Mouse (Mus musculus): ENCODE data around the gene Nckap5. TPM values are rescaled to one million over a fixed set of nuclear protein-coding genes. Genes with fewer than 3 reads are reported as not detected.

Gene Nckap5
- polyA plus RNA-seq, 1 experiment from 2014 or later, result 17.7 TPM

DNA sequence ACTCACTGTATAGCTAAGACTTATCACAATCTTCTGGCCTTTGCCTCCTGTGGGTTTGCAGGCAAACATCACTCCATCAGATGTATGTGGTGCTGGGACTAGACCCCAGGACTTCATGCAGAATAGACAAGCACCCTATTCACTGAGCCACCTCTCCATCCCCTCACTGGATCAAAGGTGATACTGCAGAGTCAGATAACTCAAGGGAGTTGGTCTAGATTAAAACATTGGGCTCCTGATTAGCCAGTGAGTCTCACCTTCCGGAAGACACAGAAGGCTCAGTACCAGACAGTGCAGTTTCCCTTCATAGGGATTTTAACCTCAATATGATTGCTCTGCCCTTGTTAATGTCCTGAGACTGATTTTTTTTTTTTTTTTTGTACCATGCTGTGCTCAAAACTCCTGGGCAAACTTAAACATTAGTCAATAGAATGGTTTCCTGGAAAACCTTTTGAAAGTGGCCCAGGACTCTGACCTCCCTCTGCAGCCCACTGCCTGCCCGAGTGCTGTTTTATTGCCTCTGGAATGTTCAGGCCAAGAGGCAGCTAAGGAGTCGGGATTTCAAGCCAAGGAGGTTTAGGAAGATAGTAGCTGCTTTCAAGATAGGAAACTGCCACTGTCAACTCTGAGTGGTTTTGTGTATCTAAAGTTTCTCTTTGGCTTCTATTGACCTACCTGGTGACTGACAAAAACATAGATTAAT is 315.4 kb downstream of the Nckap5 start:
- no peak overlapping the region for H3K4me3 ChIP-seq (replicated peaks)
- no peak overlapping the region for H3K27ac ChIP-seq
- no peak overlapping the region for H3K4me2 ChIP-seq (replicated peaks)
- 73% methylated on average over 3 of the region's 3 CpGs for WGBS
- H3K9me3 ChIP-seq, result no peaks in the 10 kb centered on the region
- ATAC-seq, result no peak
- H3K4me1 ChIP-seq (replicated peaks), result no peaks in the 10 kb centered on the region
- H3K27me3 ChIP-seq, result no peaks in the 10 kb centered on the region
- no peak overlapping the region for H3K9ac ChIP-seq (replicated peaks)
- no peaks in the 10 kb centered on the region for H3K36me3 ChIP-seq

DNA sequence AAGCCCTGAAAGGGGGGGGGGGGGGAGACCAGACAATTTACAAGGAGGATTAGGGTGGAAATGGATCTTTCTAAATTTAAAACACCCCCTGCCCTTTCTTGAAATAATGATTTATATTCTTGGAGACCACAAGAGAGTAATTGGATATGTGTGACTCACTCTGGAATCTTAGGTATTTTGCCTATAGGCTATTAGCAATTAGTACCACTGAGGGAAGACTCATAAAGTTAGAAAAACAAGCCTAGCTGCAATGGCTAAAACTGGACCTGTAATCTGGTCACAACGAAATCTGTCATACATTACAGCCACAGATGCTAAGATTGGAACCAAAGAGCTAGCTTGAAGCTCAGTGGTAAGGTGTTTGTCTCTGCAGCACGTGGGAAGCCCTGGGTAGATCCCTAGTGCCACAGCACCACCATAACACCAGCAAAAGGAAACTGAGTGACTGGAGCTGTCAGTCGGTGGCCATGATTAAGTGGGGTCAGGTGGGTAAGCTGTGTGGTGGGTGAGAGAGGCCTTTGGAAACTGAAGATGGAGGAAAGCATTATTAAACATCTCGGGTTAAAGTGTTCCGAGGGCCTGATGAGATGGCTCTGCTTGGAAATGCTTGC is 318.7 kb downstream of the Nckap5 start:
- Histone ChIP-seq H3K4me1 (replicated peaks) (no peaks in the 10 kb centered on the region), H3K27ac (no peak overlapping the region), H3K36me3 (no peaks in the 10 kb centered on the region), H3K9me3 (no peaks in the 10 kb centered on the region), H3K9ac (replicated peaks) (no peak overlapping the region), H3K4me3 (replicated peaks) (no peak overlapping the region), H3K4me2 (replicated peaks) (no peak overlapping the region), H3K27me3 (no peaks in the 10 kb centered on the region)
- 81% methylated on average over 5 of the region's 5 CpGs for WGBS
- ATAC-seq, result no peak

DNA sequence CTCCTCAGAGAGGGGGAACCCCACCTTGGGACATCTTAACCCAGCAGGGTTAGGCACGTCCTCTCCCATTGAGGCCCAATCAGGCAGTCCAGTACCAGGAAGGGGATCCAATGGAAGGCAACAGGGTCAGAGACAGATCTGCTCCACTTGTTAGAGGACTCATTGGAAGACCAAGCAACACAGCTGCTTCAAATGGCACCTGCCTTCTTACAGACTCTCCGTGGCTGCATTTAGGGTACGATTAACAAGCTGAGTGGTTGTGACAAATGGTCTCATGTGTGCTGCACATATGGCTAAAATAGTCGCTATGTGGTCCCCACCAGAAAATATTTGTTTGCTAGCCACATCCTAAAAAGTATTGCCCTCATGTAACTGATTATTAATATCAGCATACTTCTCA is 325.9 kb downstream of the Nckap5 start:
- Histone ChIP-seq H3K9me3 (no peaks in the 10 kb centered on the region), H3K27ac (no peak overlapping the region), H3K4me3 (replicated peaks) (no peak overlapping the region), H3K4me2 (replicated peaks) (no peak overlapping the region), H3K27me3 (no peaks in the 10 kb centered on the region), H3K36me3 (no peaks in the 10 kb centered on the region), H3K9ac (replicated peaks) (no peak overlapping the region), H3K4me1 (replicated peaks) (no peaks in the 10 kb centered on the region)
- WGBS, result 89% methylated on average over 4 of the region's 4 CpGs
- ATAC-seq, result no peak

DNA sequence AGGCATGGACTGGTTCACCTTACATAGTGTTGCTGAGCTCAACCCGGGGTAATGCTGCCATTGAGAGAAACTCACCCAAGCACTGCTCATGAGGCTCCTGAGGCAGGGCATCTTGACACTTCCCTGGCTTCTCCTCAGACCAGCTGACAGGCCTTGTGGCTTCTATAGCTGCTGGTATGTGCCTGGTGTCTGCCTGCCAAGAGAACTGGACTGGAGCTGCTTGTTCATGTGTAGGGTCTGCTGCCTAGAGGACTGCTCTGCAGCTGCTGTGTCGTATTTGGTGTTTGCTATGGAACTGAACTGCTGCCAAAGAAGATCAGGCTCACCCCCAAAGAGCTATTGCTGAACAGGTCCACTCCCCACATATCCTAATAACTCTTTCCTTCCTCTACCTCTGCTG is 327.9 kb downstream of the Nckap5 start:
- H3K4me3 ChIP-seq (replicated peaks), result no peak overlapping the region
- ATAC-seq, result no peak
- H3K27ac ChIP-seq, result no peak overlapping the region
- H3K4me1 ChIP-seq (replicated peaks), result no peaks in the 10 kb centered on the region
- no peaks in the 10 kb centered on the region for H3K9me3 ChIP-seq
- WGBS, result 78% methylated on average over 2 of the region's 2 CpGs
- no peaks in the 10 kb centered on the region for H3K36me3 ChIP-seq
- no peak overlapping the region for H3K4me2 ChIP-seq (replicated peaks)
- no peaks in the 10 kb centered on the region for H3K27me3 ChIP-seq
- H3K9ac ChIP-seq (replicated peaks), result no peak overlapping the region

DNA sequence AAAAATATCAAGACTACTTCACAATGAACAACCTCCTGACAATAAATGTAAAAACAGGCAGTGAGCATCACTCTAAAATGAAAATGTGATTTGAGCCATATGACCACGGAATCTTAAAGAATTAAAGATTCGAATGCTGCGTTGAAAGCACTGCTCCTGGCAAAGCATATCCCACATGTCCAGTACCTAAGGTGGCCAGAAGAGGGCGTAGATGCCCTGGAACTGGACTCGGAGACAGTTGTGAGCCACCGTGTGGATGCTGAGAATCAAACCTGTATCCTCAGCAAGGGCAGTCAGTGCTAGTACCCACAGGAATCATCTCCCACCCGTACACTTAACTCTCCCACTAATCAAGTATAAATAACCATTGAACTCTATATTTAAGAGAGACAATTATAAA is 333.9 kb downstream of the Nckap5 start:
- H3K4me2 ChIP-seq (replicated peaks), result no peak overlapping the region
- 81% methylated on average over 7 of the region's 7 CpGs for WGBS

DNA sequence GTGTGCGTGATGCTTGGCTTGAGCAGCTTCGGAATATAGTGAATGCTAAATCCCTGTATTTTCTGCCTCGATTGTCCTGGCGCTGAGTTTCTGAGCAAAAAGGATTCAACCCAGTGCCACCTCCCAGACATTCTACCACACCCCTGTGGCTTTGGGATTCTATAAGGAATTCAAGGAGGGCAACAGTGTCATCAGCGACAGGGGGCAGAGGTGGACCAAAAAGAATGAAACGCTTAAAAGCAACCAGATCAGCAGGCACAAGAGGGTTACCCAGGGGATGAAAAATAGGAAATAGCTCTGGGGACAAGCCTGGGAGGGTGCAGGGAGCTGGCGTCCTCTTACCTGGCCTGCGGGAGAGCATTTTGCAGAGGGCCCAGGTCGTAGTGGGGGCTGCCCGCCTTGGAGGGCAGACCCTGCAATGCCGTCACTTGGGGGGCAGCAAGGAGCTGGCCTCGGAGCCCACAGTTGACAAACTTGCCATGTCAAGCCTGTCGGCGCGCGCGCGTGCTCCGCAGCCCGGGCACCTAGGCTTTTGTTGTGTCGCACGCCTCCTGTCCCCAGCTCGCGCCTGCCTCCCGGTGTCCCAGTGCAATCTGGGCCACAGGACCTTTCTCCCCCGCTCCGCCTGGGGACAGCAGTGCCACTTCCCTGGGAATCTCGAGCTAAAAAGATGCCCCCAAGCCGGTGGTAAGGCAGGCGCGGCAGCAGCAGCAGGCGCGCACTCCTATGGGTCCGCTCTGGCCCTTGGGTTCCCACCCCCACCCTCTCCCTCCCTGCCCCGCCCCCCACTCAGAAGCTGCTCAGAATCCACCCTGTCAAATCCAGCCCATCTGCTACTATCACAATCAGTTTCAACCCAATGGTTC is 338.2 kb downstream of the Nckap5 start:
- Histone ChIP-seq H3K4me2 (replicated peaks) (peak overlapping the region; percentile 83), H3K27ac (peak overlapping the region; percentile 51), H3K4me3 (replicated peaks) (peak overlapping the region; percentile 54), H3K27me3 (no peaks in the 10 kb centered on the region; the same call in 1 of the 2 replicates), H3K9me3 (no peaks in the 10 kb centered on the region), H3K36me3 (no peaks in the 10 kb centered on the region), H3K9ac (replicated peaks) (peak overlapping the region; percentile 72), H3K4me1 (replicated peaks) (peaks cover 36% of the 10 kb centered on the region)
- WGBS, result 3% methylated on average over 35 of the region's 35 CpGs
- ATAC-seq, result peak; percentile 86

More for the DNA sequence above, 333.9 kb downstream of the Nckap5 start:
- no peak overlapping the region for H3K4me3 ChIP-seq (replicated peaks)
- no peak for ATAC-seq
- H3K9ac ChIP-seq (replicated peaks), result no peak overlapping the region
- H3K9me3 ChIP-seq, result no peaks in the 10 kb centered on the region
- H3K27ac ChIP-seq, result no peak overlapping the region
- no peaks in the 10 kb centered on the region for H3K27me3 ChIP-seq
- H3K4me1 ChIP-seq (replicated peaks), result peaks cover 12% of the 10 kb centered on the region
- no peaks in the 10 kb centered on the region for H3K36me3 ChIP-seq

DNA sequence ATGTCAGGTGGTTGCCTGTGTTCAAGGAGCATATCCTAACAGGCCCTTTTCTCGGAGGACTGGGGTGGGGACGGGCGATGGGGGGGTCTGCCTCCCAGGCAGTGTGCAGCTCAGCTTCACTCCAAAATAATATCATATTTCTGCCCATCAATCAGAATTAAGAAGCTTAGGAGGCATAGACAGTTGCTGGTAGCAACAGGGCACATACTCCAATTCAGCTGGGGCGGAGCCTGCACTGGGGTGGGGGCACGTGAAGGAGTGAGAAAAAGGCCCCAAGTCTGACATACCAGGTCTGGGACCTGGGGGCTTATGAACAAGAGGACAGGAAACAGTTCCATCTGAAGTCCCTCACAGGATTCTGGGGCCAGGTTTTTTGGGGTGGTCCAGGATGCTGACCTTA is 339.2 kb downstream of the Nckap5 start:
- 59% methylated on average over 5 of the region's 5 CpGs for WGBS

DNA sequence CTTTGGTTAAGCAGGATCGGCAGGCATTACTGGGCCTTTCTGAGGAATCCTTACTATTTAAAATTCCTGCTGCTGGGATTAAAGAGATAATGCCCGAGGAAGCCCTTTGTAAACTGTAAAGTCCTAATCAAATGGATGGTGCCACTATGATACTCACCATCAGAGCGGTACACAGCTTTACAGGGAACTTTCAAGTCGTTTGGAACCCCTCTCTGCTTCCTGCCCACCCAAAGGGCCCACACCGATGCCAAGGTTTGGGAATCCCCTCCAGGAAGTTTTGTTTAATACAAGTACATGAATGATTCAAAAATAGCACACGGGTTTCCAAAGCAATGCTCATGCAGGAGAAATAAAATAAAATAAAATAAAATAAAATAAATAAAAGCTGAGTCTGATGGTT is 340.3 kb downstream of the Nckap5 start:
- Histone ChIP-seq H3K27me3 (no peaks in the 10 kb centered on the region; the same call in 1 of the 2 replicates), H3K27ac (no peak overlapping the region; the same call in 1 of the 2 replicates), H3K4me2 (replicated peaks) (peak overlapping the region; percentile 83), H3K4me3 (replicated peaks) (0 out of 2 replicates have a peak overlapping the region, but pooled peaks have one; percentile 6), H3K4me1 (replicated peaks) (peaks cover 36% of the 10 kb centered on the region), H3K36me3 (no peaks in the 10 kb centered on the region), H3K9me3 (no peaks in the 10 kb centered on the region), H3K9ac (replicated peaks) (no peak overlapping the region; the same call in 1 of the 2 replicates)
- WGBS, result 10% methylated on average over 6 of the region's 6 CpGs
- ATAC-seq, result no peak

More for the DNA sequence above, 339.2 kb downstream of the Nckap5 start:
- H3K9me3 ChIP-seq, result no peaks in the 10 kb centered on the region
- no peak overlapping the region; the same call in 1 of the 2 replicates for H3K9ac ChIP-seq (replicated peaks)
- 0 out of 2 replicates have a peak, but pooled peaks have one; percentile 7 for ATAC-seq
- H3K27me3 ChIP-seq, result no peaks in the 10 kb centered on the region; the same call in 1 of the 2 replicates
- H3K4me2 ChIP-seq (replicated peaks), result peak overlapping the region; percentile 83
- no peaks in the 10 kb centered on the region for H3K36me3 ChIP-seq
- peak overlapping the region; percentile 54 for H3K4me3 ChIP-seq (replicated peaks)
- peaks cover 36% of the 10 kb centered on the region for H3K4me1 ChIP-seq (replicated peaks)
- H3K27ac ChIP-seq, result no peak overlapping the region

DNA sequence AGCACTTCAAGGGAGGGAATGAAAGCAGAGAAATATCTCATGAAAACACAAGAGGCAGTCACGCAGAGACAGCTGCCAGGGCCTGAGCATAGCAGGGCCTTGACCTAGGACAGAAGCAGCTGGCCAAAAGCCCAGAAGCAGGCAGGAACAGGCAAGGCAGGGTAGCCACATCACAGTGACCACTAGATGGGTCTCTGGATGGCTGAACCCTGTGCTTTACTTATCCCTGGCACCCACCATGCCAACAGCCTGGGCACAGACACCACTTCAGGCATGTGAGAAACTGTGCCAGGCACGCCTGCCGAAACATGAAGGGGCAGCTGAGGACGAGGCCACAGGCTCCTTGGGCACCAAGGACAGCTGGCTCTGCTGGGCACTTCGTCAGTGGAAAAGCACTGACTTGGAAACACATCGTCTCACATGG is 345.9 kb downstream of the Nckap5 start:
- Histone ChIP-seq H3K4me3 (replicated peaks) (no peak overlapping the region), H3K27ac (no peak overlapping the region), H3K9me3 (no peaks in the 10 kb centered on the region), H3K9ac (replicated peaks) (no peak overlapping the region), H3K27me3 (no peaks in the 10 kb centered on the region), H3K4me2 (replicated peaks) (no peak overlapping the region), H3K4me1 (replicated peaks) (peaks cover 8% of the 10 kb centered on the region), H3K36me3 (no peaks in the 10 kb centered on the region)
- peak; percentile 32; the same call in 1 of the 2 replicates for ATAC-seq
- 84% methylated on average over 6 of the region's 6 CpGs for WGBS

DNA sequence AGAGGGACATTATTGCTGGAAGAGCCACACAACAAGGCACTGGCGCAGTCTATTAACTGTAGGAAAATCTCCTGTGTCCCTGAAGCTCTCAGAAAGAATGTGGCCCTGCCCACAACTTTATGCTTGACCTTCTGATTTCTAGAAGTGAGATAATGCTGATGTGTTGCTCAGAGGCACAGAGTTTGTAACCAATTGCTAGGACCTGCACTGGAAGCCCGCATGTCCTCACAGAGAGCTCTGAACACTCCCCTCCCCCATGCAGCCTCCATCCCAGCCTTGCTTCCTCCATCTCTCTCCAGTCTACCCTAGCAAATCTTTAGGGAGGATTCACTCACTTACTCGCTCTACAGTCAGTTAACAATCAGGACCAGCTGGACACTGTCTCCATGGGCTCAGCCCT is 346.9 kb downstream of the Nckap5 start:
- Histone ChIP-seq H3K9me3 (no peaks in the 10 kb centered on the region), H3K4me3 (replicated peaks) (no peak overlapping the region), H3K4me1 (replicated peaks) (0 out of 2 replicates have a peak, but pooled peaks cover 5% of the 10 kb centered on the region), H3K36me3 (no peaks in the 10 kb centered on the region), H3K9ac (replicated peaks) (no peak overlapping the region), H3K27ac (no peak overlapping the region), H3K27me3 (no peaks in the 10 kb centered on the region), H3K4me2 (replicated peaks) (no peak overlapping the region)
- ATAC-seq, result no peak
- 87% methylated on average over 3 of the region's 3 CpGs for WGBS

DNA sequence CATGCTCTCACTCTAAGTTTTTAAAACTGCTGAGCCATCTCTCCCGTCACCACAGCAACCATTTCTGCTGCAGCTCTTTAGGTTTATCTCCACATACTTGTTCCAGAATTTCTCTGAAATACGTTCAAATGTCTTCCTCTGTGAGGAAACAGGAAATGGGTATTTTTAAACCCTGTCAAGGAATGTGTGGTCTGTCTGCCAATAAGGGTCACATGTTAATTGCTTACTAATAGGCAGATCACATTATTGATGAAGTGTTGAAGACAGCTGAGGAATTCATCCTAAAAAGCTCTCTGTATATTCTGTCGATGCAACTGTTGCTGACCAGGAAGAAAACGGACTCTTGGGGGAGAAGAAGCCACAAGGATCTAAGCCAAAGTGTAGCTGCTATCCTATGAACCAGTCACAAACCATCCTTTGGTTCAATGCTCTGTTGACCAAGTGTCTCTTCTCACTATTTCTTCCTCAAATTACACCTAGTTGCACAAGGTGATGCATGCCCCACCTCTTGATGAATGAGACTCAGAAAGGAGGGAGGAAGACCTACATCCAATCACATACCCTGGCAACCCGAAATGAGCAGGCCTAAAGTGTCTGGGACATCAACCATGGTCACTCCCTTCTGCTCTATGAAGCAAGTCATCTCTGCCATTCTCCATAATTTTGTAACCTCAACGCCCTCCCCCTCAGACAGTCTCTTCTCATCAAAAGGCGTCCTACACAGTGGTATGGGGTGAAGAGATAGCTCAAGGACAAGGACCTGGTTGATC is 349.0 kb downstream of the Nckap5 start:
- ATAC-seq, result no peak
- no peak overlapping the region for H3K9ac ChIP-seq (replicated peaks)
- H3K27me3 ChIP-seq, result no peaks in the 10 kb centered on the region
- H3K4me3 ChIP-seq (replicated peaks), result no peak overlapping the region
- no peaks in the 10 kb centered on the region for H3K9me3 ChIP-seq
- WGBS, result 92% methylated on average over 7 of the region's 7 CpGs
- H3K27ac ChIP-seq, result no peak overlapping the region
- H3K4me2 ChIP-seq (replicated peaks), result no peak overlapping the region
- H3K36me3 ChIP-seq, result no peaks in the 10 kb centered on the region
- 0 out of 2 replicates have a peak, but pooled peaks cover 5% of the 10 kb centered on the region for H3K4me1 ChIP-seq (replicated peaks)
